Mouse (Mus musculus): Measurements from ENCODE around the gene Dld. TPM values are rescaled to one million over a fixed set of nuclear protein-coding genes. Genes with fewer than 3 reads are reported as not detected.

Dld gene
- total RNA-seq, 2 experiments from 2014 or later = 113 to 125 TPM

DNA sequence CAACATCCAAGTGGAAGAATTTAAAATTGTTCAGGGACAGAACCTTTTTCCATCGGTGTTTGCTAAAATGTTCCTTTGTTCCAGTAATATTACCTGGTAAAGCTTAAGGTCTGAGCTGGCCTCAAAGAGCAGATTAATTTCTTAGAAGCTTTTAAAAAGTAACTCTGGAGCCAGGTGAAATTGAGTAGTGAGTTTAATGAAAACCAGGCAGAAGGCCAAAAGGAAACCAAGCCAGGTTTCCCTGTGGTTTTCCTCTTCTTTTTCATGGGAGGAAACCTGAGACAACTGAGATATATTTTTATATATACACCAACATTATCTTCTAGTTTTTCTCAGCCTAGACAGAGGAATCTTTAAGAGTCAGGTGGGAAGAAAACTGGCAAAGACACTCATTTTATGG is 29.7 kb downstream of the Dld start:
- DNase-seq (ENCODE audit: low spot score in 2 of 2) = no peak

DNA sequence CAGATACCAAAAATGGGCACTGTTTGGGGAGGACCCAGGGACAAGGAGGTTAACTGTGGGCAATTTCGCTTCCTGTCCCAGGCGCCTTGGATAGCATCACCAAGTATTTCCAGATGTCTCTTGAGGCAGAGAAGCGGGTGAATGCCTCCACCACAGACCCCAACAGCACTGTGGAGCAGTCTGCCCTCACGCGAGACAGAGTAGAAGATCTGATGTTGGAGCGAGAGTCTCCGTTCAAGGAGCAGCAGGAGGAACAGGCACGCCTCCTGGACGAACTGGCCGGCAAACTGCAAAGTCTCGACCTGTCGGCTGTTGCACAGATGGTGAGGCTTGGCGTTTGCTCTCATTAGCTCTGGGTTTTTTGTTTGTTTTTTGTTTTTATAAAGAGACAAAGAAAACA is 30.4 kb downstream of the Dld start:
- no peak for DNase-seq (ENCODE audit: low spot score in 2 of 2)

DNA sequence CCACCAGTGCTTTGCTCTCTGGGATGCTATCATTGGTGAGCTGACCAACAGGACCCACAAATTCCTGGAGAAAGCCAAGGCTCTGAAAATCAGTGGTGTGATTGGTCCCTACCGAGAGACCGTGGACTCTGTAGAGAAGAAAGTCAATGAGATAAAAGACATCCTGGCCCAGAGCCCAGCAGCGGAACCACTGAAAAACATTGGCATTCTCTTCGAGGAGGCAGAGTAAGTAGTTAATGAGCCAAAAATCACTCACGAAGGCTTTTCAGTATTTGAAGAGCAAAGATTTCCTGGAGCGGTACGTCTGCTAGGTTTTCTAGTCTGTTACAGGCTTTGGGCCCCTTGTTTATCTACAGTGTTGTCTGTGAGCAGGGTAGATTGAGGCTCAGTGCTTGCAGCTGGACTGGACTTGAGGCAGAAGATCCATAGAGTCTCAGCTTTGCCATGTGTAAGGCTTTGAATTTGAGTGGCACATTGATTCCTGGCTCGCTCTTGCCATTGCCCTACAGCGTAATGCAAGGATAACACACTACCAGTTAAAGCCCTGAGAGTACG is 32.8 kb downstream of the Dld start:
- DNase-seq (ENCODE audit: low spot score in 2 of 2) = peak in 1 of 2 experiments; percentile 37

DNA sequence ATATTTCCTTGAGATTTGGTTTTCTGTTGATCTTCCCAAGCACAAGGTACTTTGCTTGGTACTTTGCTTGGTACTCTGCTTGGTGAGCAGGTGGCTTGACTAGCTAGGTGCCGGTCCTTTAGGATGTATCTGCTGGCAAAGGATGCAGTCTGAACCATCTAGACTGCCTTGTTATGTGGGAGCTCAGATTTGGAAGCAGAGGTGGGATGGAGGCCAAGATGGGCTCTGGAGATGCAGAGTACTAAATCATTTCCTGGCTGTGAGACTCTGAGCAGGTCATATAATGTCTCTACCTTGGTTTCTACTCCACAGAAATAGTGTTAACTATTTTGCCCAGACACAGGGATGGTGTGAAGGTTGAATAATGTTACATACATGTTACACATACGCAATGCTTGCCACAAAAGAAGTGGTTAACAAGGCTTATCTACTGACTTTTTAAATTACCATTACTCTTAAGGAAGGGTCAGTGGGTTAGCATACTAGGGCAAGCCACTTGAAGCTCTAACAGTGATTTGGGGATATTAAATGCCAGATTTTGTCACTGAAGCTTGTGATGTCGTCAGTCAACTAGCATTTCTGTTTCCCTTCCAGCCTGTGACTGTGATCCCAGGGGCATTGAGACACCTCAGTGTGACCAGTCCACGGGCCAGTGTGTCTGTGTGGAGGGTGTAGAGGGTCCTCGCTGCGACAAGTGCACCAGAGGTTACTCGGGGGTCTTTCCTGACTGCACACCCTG is 33.4 kb downstream of the Dld start:
- no peak for DNase-seq (ENCODE audit: low spot score in 2 of 2)

DNA sequence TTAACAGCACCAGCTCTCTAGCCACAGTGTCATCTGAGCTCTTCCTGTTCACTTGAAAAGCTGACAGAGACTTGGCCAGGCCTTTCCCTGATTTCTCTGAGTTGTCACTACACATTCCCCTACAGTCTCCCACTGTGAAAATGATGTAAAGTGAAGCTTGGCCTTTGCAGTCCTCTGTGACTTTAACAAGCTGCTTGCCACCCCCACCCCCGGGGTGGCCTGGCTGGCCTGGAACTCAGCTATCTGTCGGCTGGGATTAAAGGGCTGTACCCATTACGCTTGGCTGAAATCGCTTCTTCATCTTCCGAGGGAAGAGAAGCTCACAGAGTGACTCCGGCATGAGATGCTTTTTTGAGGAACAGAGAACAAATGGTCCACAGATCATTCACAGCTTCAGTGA is 35.3 kb downstream of the Dld start:
- DNase-seq (ENCODE audit: low spot score in 2 of 2) = no peak

DNA sequence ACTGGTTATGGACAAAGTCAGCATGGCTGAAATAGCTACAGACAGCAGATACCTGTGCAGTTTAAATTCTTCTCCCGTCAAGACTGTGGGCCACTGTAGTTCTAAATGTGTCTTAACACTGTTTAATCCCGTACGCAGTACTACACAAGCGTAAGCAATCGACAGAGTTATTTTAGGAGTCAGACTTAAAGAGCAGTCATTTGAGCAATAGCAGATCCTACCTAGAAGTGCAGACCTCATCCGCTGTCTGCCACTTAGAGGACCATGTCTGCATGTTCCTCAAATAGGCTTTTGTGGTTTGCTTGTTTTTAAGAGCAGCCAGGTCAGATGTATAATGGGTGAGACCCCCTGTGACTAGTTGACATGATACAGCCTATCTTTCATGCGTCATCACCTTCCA is 36.9 kb downstream of the Dld start:
- DNase-seq (ENCODE audit: low spot score in 2 of 2) = no peak

DNA sequence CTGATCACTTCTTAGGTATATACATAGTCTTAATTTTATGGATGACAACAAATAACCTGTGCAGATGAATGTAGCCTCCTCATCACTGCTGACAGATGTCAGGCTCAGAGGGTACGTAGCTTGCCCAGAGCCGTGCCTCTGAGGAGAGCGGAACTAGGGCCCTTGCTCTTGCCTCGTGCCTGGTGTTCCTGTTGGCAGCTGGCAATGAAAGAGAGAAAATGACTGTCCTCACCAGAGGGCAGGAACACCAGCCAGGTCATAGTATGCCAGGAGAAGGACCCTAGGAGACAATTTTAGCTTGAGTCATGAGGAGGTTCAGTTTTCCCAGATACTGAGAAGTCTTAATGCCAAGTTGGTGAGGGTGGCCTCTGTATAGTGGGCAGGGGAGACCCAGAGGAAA is 38.1 kb downstream of the Dld start:
- no peak for DNase-seq (ENCODE audit: low spot score in 2 of 2)

DNA sequence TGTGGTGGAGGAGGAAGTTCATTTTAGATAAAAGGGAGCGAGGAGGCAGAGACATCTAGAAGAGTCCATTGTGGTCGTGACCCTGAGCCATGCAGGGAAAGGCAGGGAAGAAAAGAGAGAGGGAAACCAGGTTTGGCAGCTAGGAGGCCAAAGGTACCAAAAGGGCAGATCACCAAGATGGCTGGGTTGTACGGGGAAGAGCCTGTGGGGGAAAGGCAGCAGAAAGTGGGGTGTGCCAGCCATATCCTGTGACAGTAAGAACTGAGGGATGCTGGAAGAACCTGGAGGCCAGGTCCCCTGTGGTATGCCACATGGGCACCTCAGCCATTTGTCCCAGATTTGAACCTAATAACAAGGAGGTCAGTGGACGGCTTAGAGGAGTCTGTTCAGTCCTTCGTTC is 39.0 kb downstream of the Dld start:
- no peak for DNase-seq (ENCODE audit: low spot score in 2 of 2)

DNA sequence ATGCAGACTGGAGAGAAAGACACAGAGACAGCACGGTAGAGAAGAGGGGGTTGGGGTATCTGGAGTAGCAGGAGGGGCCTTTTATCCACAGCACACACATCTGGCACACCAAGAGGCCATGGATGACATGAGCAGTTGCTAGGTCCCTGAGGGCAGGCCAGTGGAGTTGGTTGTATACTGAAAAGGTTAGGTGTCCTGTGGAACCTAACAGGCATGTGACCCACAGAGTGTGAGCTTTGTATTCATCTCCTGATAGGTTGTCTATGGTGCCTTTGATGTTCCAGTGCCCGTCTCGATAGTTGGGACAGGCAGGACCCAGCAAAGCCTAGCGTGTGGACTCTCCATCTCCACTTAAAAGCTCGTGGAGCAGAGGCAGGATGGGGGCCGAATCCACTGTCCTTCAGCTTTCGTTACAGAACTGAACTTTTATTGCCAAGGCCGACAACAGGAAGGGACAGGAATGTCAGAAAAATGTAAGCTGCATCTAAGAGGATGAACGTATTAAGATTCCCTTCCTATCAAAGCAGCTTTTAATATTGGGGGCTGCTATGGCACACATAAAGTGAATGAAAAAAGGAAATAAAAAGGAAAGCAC is 39.5 kb downstream of the Dld start:
- no peak for DNase-seq (ENCODE audit: low spot score in 2 of 2)

DNA sequence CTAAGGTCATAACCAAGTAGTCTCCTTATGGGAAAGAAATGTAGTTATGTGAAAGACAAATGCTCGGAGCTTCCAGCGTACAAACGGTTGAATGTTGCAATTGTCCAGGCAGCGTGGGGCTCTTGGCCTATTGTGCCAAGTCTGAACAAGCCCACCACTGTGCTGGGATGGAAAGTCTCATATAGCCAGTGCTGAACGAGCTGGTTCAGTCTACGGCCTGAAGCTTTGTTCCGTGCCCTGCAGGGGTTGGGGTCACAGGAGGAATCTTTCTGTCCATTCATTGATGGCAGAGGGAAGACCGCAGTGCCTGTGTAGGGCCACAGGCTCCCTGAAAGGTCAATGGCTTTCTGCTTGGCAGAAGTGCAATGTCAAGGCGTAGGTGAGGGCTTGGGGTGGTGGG is 40.6 kb downstream of the Dld start:
- no peak for DNase-seq (ENCODE audit: low spot score in 2 of 2)

DNA sequence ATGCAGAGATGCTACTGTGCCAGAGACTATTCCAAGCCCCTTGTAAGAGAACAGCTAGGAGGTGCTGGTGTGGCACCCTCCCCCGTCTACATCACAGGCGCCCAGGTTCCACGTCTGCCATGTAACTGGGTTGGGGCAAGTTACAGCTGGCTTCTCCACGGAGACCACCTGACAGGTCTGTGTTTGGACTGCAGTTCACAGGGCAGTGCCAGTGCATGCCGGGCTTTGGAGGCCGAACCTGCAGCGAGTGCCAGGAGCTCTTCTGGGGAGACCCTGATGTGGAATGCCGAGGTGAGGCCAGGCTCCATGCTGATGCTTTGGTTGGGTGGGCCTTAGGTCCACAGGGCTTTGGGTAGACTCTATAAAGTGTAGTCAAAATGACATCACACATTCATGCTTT is 43.5 kb downstream of the Dld start:
- no peak for DNase-seq (ENCODE audit: low spot score in 2 of 2)

DNA sequence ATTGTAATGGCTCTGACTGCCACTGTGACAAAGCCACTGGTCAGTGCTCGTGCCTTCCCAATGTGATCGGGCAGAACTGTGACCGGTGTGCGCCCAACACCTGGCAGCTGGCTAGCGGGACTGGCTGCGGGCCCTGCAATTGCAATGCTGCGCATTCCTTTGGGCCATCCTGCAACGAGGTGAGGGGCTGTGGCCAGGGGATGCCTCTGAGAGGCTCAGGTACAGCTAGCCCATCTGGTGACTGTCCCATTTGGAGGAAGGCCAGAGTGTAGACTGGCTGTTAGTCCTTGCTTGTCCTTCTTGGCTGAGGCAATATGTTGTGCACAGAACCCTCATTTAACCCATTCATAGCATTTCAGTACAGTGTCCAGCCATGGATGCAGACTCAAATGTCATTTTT is 44.2 kb downstream of the Dld start:
- DNase-seq (ENCODE audit: low spot score in 2 of 2) = no peak

DNA sequence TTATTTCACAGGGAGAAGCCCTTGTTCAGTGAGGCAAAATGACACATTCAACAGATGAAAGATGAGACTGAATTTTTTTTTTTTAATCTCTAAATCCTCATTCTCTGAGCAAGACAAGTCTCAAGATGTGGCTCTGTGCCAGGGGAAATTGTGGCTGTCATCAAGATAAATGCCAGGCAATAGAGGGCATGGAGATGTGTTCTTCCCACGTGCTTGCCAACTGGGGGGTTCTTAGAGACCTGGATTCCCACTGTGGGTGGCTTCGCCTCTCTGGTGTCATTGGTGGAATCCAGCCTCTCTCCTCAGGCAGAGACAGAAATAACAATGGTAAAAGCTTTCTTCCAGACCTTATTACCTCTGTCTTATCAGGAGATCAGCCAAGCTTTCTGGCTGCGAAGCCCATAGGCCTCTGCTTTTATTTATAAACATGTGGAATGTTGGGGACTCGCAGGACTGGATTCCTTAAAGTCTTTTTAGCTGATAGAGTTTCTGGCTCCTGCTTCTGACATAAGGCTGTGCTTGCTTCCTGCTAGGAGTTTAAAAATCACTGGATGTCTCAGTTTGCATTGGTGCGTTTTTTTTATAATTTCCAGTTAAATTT is 45.1 kb downstream of the Dld start:
- no peak for DNase-seq (ENCODE audit: low spot score in 2 of 2)

DNA sequence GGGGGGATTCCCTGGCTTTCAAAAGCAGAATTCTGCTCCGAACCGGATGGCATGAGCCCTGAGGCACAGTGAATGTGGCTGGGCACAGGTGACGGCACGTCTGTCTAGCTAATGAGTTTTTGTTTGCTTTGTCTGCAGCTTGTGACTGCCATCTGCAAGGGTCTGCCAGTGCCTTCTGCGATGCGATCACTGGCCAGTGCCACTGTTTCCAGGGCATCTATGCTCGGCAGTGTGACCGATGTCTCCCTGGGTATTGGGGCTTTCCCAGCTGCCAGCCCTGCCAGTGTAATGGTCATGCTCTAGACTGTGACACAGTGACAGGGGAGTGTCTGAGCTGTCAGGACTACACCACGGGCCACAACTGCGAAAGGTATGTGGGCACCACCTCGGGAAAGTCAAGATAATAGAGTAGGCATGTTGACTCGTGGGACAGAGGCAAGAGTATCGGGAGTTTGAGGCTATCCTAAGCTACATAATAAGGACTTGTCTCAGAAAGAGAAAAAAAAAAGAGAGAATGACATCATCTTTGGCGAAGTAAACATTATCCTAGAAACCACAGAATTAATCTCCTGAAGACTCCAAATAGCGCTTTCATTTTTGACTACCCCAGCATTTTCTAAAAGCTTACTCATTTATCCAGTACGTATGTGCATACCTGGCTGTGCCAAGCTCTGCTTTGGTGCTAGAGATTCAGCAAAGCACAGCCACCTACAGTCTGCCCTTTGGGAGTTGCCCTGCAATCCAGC is 48.3 kb downstream of the Dld start:
- peak; percentile 26 to 31 for DNase-seq (ENCODE audit: low spot score in 2 of 2)

DNA sequence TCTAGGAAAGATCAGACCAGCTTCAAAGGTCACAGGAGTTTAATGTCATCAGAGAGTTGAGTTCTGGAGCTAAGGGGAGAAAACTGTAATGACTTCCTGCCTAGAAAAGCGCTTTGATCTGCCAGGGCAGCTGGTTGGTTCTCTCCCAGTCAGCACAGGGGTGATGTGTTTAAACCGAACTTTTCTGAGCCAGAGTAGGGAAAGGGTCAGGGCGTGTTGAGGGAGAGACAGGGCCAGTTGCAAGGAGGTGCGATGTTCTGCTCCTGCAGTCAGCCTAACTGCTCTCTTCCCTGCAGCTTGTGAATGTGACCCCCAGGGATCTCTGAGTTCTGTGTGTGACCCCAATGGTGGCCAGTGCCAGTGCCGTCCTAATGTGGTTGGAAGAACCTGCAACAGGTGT is 49.0 kb downstream of the Dld start:
- DNase-seq (ENCODE audit: low spot score in 2 of 2) = no peak

DNA sequence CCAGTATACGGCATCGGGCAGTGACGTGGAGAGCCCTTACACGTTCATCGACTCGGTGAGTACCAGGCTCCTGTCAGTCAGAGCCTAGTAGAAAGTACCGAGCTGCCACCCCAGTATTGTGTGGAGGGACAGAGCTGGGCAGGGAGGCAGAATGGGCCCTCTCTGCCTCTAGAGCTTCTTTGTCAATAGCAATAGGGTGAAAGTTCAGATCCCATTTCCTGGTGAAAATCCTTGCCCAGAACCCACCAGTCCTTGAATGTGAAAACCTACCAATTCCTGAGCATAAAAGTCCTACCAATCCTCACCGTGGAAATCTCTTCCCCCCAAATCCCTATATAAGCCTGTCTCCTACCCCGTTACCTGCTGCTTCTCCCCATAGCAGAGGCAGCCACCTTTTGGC is 51.0 kb downstream of the Dld start:
- DNase-seq (ENCODE audit: low spot score in 2 of 2) = no peak

DNA sequence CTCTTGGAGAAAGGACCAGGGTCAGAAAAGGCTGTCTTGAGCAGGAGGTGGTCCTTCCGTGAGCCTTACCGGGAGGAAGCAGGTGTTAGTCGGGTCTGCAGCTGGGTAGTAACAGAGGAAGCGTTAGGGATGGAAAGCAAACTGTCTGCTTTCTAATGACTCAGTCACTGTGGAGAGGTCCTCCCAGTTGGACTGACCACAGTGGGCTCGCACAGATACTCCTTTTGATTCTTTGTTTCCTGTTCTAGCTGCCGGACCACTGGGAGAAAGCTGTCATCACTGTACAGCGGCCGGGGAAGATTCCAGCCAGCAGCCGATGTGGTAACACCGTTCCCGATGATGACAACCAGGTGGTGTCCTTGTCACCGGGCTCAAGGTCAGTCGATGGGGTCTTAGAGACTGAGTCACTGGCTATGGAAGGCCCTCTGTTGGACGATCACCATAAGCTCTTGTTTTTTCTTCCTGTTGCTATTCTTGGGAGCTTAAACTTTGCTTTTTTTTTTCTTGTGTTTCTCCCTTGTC is 51.5 kb downstream of the Dld start:
- DNase-seq (ENCODE audit: low spot score in 2 of 2) = no peak

DNA sequence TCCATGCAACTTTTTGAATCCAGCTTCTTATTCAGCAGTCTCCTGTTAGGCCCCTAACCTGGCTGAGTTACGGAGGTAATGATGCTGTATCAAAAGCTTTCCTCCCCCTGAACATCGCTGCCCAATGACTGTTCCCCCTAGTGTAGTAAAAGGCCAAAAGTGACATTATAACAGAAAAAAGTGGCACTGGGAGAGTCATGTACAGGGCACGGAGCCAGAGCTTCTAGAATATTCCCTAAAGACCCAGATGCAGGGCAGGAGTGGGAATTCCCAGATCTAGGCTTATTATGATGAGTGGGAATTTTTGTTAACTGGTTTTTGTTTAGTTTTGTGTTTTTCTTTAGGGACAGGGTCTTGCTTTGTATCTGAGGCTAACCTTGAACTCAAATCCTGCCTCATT is 52.1 kb downstream of the Dld start:
- no peak for DNase-seq (ENCODE audit: low spot score in 2 of 2)

DNA sequence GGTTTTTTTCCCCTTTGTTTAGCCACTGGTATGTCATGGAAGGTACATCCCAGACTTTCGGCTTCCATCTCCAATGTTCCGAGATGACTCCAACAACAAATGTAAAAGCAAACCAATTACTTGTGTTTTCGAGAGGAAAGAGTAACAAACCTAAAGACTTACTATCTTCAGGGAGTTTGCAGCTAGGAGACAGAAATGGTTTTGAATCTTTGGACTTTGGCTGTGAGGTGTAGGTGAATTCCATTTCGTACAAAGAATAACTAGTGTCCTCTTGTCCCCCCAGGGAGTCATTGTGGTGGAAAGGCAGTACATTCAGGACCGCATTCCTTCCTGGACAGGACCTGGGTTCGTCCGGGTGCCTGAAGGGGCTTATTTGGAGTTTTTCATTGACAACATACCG is 52.7 kb downstream of the Dld start:
- DNase-seq (ENCODE audit: low spot score in 2 of 2) = no peak

DNA sequence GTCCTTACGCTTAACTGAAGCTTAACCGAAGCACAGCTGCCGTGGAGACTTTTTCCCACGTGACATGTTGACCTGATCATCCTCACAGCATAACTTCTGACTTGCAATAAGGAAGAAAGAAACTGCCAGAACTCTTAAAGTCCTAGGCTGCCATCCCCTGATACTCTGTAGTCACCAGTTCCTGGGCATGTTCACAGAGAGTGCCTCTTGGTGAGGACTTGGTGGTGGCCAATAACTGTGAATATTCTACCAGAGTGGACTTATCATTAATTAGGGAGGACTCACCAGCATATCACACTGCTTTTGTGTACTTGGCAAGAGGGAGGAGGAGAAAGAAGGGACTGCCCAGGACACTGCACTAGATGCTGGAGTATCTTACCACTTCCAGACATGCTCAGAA is 53.1 kb downstream of the Dld start:
- no peak for DNase-seq (ENCODE audit: low spot score in 2 of 2)

DNA sequence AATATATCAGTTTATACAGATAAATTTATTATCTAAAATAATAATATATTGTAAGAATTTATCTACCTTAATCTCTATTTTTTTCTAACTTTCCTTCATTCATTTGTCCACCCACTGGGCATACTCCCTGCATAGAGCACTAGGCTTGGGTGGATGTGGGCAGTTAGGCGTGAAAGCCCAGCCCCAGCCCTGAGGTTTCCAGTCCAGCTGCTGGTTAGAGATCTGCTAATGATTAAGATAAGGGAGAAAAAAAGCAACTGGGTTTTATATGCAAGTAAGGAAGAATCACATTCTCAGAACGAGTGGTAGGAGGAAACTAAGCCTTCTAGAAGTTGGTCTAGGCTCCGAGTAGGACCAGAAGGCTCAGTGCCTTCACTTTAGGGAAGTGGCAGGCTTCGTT is 55.2 kb downstream of the Dld start:
- no peak for DNase-seq (ENCODE audit: low spot score in 2 of 2)

DNA sequence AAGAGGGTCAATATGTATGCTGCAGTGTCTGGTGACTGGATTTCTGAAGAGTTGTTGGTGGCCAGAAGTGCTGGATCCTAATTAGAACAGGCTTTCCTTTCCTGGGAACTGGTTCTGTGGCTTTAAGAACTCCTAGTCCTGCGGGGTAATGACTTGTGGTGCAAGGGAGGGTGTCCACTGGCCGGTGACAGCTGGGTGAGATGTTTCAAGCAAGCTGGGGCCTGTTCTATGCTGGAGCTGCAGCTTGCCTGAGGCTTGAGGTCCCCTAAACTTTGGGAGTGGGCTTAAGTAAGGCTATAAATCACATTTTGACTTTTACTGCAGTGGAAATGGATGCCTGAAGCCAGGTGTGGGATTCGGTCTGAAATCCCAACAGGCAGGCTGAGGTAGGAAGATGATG is 55.7 kb downstream of the Dld start:
- no peak for DNase-seq (ENCODE audit: low spot score in 2 of 2)

All from layer of hippocampus, postnatal 10 days (tissue).